Mouse (Mus musculus): ENCODE data around the gene Ppm1h. TPM values are rescaled to one million over a fixed set of nuclear protein-coding genes. Genes with fewer than 3 reads are reported as not detected.
A peak's percentile ranks its signal among the peaks of the same experiment; 100 is the strongest.

Gene Ppm1h
- polyA plus RNA-seq, 1 experiment from 2014 or later, result 2.2 TPM

DNA sequence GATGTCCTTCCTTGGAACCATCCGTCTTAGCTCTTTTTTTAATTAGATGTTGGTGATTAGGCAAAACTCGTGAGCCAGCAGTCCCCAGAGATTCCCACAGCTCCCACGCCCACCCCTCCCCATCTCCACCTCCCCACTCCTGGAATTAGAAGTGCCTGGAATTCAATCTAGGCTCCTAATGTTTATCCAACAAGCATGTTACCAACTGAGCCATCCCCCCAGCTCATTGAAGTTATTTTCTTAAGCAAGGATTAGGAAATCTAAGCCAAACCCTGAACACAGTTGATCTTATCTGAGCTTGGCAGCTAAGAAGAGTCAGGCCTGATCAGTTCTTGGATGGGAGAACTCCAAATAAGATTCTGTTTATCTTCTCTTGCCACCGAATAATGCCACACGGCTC is 92.4 kb downstream of the Ppm1h start:
- WGBS (ENCODE audit: insufficient replicate concordance), result 48% methylated on average over 5 of the region's 5 CpGs
- H3K4me1 ChIP-seq (replicated peaks), result no peaks in the 10 kb centered on the region
- no peaks in the 10 kb centered on the region for H3K9me3 ChIP-seq (replicated peaks)
- H3K27ac ChIP-seq (replicated peaks), result no peak overlapping the region
- H3K36me3 ChIP-seq (replicated peaks), result no peaks in the 10 kb centered on the region
- ATAC-seq (ENCODE audit: insufficient read depth), result no peak
- no peak overlapping the region for H3K4me2 ChIP-seq
- no peaks in the 10 kb centered on the region for H3K27me3 ChIP-seq
- H3K4me3 ChIP-seq (replicated peaks), result no peak overlapping the region
- no peak overlapping the region for H3K9ac ChIP-seq

DNA sequence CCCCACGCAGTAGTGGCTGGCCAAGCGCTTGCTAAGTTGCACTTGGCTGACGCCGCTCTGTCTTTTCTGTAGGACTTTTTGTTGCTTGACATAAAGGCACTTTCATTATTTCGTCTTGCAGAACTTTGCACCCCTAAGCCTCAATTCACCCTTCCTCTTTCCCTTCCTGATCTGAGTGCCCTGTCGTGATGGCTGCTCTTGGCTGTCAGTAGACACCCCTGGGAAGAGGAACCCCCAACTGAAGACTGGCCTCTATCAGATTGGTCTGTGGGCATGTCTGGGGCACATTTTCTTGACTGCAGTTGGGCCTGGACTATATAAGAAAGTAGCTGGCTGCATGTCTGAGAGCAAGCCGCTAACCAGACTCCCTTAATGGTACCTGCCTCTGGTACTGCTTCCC is 95.6 kb downstream of the Ppm1h start:
- 61% methylated on average over 7 of the region's 7 CpGs for WGBS (ENCODE audit: insufficient replicate concordance)
- H3K9ac ChIP-seq, result no peak overlapping the region
- no peaks in the 10 kb centered on the region for H3K9me3 ChIP-seq (replicated peaks)
- H3K4me1 ChIP-seq (replicated peaks), result no peaks in the 10 kb centered on the region; the same call in 1 of the 2 replicates
- H3K4me3 ChIP-seq (replicated peaks), result no peak overlapping the region
- no peaks in the 10 kb centered on the region for H3K36me3 ChIP-seq (replicated peaks)
- no peak overlapping the region for H3K4me2 ChIP-seq
- no peak for ATAC-seq (ENCODE audit: insufficient read depth)
- H3K27me3 ChIP-seq, result no peaks in the 10 kb centered on the region
- H3K27ac ChIP-seq (replicated peaks), result no peak overlapping the region

DNA sequence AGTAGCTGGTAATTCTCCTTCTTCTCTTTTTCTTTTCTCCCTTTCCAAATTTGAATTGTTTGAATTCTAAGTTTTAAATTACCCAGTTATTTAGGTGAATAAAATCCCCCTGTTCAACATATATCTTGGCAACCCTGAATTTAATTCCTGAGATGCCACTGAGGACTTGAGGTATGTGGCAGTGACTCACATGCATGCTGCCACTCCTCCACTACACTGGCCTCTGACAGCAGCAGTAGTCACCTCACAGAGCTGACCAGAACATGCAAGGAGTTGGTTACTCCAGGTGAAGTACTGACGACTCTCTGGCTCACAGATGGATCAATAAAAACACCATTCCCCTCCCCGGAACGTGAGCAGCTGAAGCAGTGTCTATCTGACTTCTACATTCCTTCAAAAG is 98.9 kb downstream of the Ppm1h start:
- H3K27ac ChIP-seq (replicated peaks), result no peak overlapping the region
- H3K4me2 ChIP-seq, result no peak overlapping the region
- no peaks in the 10 kb centered on the region; the same call in 1 of the 2 replicates for H3K4me1 ChIP-seq (replicated peaks)
- no peak overlapping the region for H3K4me3 ChIP-seq (replicated peaks)
- ATAC-seq (ENCODE audit: insufficient read depth), result no peak
- no peaks in the 10 kb centered on the region for H3K27me3 ChIP-seq
- H3K9ac ChIP-seq, result no peak overlapping the region
- WGBS (ENCODE audit: insufficient replicate concordance), result 76% methylated on average over 3 of the region's 3 CpGs
- H3K36me3 ChIP-seq (replicated peaks), result no peaks in the 10 kb centered on the region
- no peaks in the 10 kb centered on the region for H3K9me3 ChIP-seq (replicated peaks)

DNA sequence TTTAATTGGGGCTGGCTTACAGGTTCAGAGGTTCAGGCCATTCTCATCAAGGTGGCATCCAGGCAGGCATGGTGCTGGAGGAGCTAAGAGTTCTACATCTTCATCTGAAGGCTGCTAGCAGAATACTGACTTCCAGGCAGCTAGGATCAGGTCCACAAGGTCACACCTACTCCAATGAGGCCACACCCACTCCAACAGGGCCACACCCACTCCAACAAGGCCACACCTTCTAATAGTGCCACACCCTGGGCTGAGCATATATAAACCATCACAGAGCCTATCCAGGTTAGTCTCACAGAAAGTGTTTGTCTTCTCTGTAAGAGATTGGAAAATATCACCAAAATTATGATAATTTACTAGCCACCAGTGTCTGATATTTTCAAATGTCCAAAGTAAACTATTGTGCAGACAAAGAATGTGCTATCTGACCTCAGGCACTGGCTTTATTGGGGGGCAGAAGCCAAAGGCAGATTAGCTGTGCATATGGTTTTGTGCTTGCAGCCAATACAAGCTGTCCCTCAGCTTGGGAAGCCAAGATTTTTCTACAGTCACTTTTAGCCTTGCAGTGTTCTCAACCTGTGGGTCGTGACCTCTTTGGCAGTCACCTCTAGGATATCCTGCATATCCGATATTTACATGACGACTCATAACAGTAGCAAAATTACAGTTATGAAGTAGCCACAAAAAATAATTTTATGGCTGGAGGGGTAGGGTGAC is 99.5 kb downstream of the Ppm1h start:
- Histone ChIP-seq H3K27ac (replicated peaks) (no peak overlapping the region), H3K4me3 (replicated peaks) (no peak overlapping the region), H3K4me2 (no peak overlapping the region), H3K4me1 (replicated peaks) (no peaks in the 10 kb centered on the region; the same call in 1 of the 2 replicates), H3K36me3 (replicated peaks) (no peaks in the 10 kb centered on the region), H3K9ac (no peak overlapping the region), H3K27me3 (no peaks in the 10 kb centered on the region), H3K9me3 (replicated peaks) (no peaks in the 10 kb centered on the region)
- WGBS (ENCODE audit: insufficient replicate concordance), result 74% methylated on average over 3 of the region's 3 CpGs
- no peak for ATAC-seq (ENCODE audit: insufficient read depth)

DNA sequence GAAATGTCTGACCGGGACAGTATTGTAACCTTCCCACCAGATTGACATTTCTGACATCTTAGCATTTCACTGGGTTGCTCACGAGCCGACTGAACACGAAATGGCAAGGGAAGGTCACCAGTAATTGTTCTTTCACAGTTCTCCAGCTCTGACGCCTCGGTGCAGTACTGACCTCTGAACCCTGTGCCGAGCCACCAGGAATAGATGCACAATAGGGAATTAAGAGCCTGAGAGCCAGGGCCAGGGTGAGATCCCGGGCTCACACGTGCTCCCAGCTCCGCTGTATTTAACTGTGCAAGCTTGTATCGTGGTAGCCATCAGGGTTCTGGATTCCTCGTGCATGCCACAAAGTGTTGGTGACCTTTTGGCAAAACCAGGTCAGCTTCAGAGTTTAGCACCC is 100.8 kb downstream of the Ppm1h start:
- H3K27ac ChIP-seq (replicated peaks), result no peak overlapping the region
- no peaks in the 10 kb centered on the region for H3K9me3 ChIP-seq (replicated peaks)
- no peak overlapping the region for H3K4me3 ChIP-seq (replicated peaks)
- H3K4me1 ChIP-seq (replicated peaks), result no peaks in the 10 kb centered on the region; the same call in 1 of the 2 replicates
- H3K36me3 ChIP-seq (replicated peaks), result no peaks in the 10 kb centered on the region
- ATAC-seq (ENCODE audit: insufficient read depth), result no peak
- WGBS (ENCODE audit: insufficient replicate concordance), result 51% methylated on average over 12 of the region's 12 CpGs
- no peak overlapping the region for H3K4me2 ChIP-seq
- H3K27me3 ChIP-seq, result no peaks in the 10 kb centered on the region
- H3K9ac ChIP-seq, result no peak overlapping the region

DNA sequence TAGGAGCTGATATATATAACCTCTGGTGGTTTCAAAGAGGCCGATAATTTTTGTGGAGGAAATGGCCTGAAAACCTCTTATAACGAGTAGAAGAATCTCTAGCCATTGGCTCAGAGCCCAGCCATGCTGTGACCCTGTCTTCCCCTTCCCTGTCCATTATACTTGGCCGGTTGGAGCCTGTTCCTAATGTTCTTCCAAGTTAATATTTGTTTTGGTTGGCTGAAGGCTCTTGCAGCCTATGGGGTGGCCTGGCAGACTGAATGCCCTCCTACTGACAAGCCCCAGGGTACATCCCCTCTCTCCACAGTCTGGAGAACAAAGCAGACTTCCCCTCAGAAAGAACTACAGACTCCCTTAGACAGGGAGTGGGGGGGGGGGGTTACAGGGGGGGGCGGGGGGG is 104.2 kb downstream of the Ppm1h start:
- Histone ChIP-seq H3K4me2 (no peak overlapping the region), H3K36me3 (replicated peaks) (no peaks in the 10 kb centered on the region), H3K27me3 (no peaks in the 10 kb centered on the region), H3K4me3 (replicated peaks) (no peak overlapping the region), H3K9ac (no peak overlapping the region), H3K27ac (replicated peaks) (no peak overlapping the region), H3K9me3 (replicated peaks) (no peaks in the 10 kb centered on the region), H3K4me1 (replicated peaks) (no peaks in the 10 kb centered on the region; the same call in 1 of the 2 replicates)
- 46% methylated on average over 3 of the region's 4 CpGs for WGBS (ENCODE audit: insufficient replicate concordance)
- ATAC-seq (ENCODE audit: insufficient read depth), result peak; percentile 53

DNA sequence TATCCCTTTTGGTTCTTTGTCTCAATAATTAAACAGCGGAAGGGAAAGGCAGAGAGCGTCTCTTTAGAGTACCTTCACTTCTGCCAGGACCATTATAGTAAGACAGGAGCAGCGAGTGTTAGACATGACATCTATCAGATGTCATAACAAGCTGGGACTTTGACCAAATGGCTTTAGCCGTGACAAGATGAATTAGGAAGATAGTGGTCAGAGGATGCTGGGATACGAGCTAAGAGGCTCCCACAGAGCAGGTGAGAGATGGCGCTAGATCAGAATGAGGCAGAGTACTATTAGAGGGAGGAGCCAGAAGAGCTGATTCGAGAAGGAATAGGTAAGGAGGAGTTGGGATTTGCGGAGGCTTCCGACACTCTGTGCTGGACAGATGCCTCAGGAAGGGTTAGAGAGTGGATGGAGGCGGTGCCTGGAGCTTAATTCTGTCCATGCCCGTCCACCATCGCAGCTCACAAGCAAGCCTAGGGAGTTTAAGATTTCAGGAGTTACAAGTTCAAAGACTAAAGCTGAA is 111.1 kb downstream of the Ppm1h start:
- Histone ChIP-seq H3K27ac (replicated peaks) (no peak overlapping the region), H3K36me3 (replicated peaks) (no peaks in the 10 kb centered on the region), H3K4me2 (no peak overlapping the region), H3K4me3 (replicated peaks) (no peak overlapping the region), H3K27me3 (0 out of 2 replicates have a peak, but pooled peaks cover 2% of the 10 kb centered on the region), H3K4me1 (replicated peaks) (peaks cover 24% of the 10 kb centered on the region), H3K9me3 (replicated peaks) (no peaks in the 10 kb centered on the region), H3K9ac (no peak overlapping the region)
- no peak for ATAC-seq (ENCODE audit: insufficient read depth)
- WGBS (ENCODE audit: insufficient replicate concordance), result 61% methylated on average over 12 of the region's 12 CpGs

DNA sequence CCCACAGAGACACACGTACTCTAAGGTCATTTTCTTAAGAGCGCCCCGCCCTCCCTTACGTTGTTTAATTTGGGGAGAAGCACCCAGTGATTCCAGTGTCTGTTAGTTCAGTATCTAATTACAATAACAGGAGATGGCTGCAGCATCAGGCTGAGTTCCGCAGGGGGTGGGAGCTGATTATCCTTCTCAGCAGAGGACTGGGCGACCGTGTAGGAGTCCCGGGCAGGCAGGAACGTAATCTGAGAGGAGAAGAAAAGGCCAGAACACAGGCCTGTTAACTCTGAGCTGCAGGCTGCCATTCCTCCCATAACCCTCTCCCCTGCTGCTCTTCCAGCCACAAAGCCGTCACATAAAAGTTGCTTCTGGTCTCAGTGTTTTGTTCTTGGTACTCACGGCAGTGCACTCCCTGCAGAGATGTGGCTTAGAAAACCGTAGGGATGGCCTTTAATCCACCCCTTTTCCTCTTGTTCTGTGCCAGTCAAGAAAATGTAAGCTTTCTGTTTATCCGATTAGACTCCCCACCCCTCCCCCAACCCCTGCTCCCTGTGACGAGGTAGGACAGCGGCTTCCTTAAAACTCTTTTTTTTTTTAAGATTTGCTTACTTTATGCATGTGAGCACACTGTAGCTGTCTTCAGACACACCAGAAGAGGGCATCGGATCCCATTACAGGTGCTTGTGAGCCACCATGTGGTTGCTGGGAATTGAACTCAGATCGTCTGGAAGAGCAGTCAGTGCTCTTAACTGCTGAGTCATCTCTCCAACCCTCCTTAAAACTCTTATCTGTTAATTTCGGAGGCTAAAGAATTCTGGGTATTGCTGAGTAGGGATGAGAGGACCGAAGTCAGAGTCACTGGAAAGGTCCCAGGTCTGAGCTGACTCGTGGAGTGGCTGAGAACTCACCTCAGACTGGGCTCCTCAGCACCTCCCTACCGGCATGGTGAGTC is 113.7 kb downstream of the Ppm1h start:
- Histone ChIP-seq H3K27ac (replicated peaks) (no peak overlapping the region), H3K9ac (0 out of 2 replicates have a peak overlapping the region, but pooled peaks have one; percentile 4), H3K4me3 (replicated peaks) (peak overlapping the region; percentile 35), H3K9me3 (replicated peaks) (no peaks in the 10 kb centered on the region), H3K4me2 (peak overlapping the region; percentile 63), H3K4me1 (replicated peaks) (peaks cover 24% of the 10 kb centered on the region), H3K36me3 (replicated peaks) (no peaks in the 10 kb centered on the region), H3K27me3 (0 out of 2 replicates have a peak, but pooled peaks cover 2% of the 10 kb centered on the region)
- ATAC-seq (ENCODE audit: insufficient read depth), result peak; percentile 58
- 17% methylated on average over 21 of the region's 21 CpGs for WGBS (ENCODE audit: insufficient replicate concordance)

DNA sequence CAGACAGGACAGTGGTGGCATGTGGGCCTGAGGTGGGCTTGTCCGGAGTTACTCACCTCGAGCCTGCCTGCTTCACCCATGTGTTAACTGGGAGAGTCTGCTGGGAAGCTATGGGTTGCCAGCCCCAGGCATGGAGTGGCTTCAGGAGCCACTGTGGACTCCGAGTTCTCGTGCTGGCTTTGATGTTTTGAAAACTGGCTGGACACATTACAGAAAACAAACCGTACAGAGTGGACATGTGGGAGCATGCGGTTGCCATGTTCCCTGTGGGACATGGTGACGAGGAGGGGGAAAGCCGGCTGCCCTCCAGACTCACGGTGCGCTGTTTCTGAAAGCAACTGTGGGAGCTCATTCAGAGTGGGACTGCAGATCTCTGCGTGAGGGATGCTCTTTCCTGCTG is 114.6 kb downstream of the Ppm1h start:
- Histone ChIP-seq H3K36me3 (replicated peaks) (no peaks in the 10 kb centered on the region), H3K9ac (no peak overlapping the region), H3K4me1 (replicated peaks) (peaks cover 24% of the 10 kb centered on the region), H3K27ac (replicated peaks) (no peak overlapping the region), H3K4me2 (no peak overlapping the region), H3K27me3 (0 out of 2 replicates have a peak, but pooled peaks cover 2% of the 10 kb centered on the region), H3K9me3 (replicated peaks) (no peaks in the 10 kb centered on the region), H3K4me3 (replicated peaks) (no peak overlapping the region)
- ATAC-seq (ENCODE audit: insufficient read depth), result no peak
- 72% methylated on average over 11 of the region's 11 CpGs for WGBS (ENCODE audit: insufficient replicate concordance)

DNA sequence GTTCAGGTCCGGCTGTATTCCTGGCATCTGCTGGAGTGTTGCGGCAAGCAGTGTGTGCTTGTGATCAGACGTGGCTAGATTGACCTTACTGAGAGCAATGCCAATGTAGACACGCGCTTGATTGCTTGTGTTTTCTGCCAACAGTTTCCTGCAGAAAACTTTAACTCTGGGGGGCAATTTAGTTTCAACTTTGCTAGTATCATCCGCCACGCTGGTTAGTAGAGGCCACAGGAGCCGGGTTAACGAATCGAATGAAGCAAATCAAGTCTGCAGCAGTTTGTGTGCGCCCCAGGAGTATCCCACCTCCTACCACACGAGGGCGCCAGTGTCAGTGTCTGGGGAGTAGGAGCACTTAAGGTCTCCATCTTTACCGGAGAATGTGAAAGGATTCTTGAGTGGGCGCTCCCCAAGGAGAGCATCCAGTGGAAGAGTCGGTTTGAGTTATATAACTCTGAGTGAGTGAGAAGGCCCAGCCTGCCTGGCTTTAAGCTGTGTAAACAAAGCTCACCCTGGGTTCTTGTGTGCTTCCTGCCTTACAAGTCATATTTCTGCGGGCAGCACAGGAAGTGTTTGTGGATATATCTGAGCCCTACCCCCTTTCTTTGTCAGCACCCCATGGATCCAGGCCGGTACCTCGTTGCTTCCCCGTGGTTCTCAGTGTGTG is 115.8 kb downstream of the Ppm1h start:
- H3K9me3 ChIP-seq (replicated peaks), result no peaks in the 10 kb centered on the region
- no peak overlapping the region for H3K9ac ChIP-seq
- H3K4me1 ChIP-seq (replicated peaks), result peaks cover 24% of the 10 kb centered on the region
- H3K4me3 ChIP-seq (replicated peaks), result peak overlapping the region; percentile 52
- H3K27ac ChIP-seq (replicated peaks), result 0 out of 2 replicates have a peak overlapping the region, but pooled peaks have one; percentile 19
- 0 out of 2 replicates have a peak, but pooled peaks cover 2% of the 10 kb centered on the region for H3K27me3 ChIP-seq
- peak overlapping the region; percentile 65 for H3K4me2 ChIP-seq
- H3K36me3 ChIP-seq (replicated peaks), result no peaks in the 10 kb centered on the region
- 19% methylated on average over 20 of the region's 20 CpGs for WGBS (ENCODE audit: insufficient replicate concordance)
- peak; percentile 63; the same call in 1 of the 2 replicates for ATAC-seq (ENCODE audit: insufficient read depth)

Data from liver, embryonic 15.5 days (tissue).